Mouse (Mus musculus) kidney, adult 2 months (tissue): ENCODE measurements at regions not wholly inside any gene's neighbourhood (a gene's known extent, or its start where the extent isn't known, plus 50 kb on each side); places are given as distances from the start of the nearest gene placed in this dataset.

Experiments used
- DNase-seq: peaks from one replicate; pipeline ENCODE4 v3.0.0; 2021
- H3K27ac ChIP-seq: fragments of 200-500 bp; 2 replicates; pipeline ENCODE4 v1.5.1; 2012; ENCODE audit warnings: low read depth, low read length, control low read depth, inconsistent platforms; ENCODE audit not compliant: insufficient read depth
- H3K27me3 ChIP-seq: fragments of 200-500 bp; replicated peaks from 2 replicates; pipeline ENCODE4 v1.6.1; 2012; ENCODE audit warnings: mild to moderate bottlenecking, moderate library complexity, low read length, inconsistent platforms; ENCODE audit not compliant: control insufficient read depth, insufficient read depth
- H3K36me3 ChIP-seq: fragments of 200-500 bp; 2 replicates; pipeline ENCODE4 v1.6.1; 2012; ENCODE audit warnings: mild to moderate bottlenecking, moderate library complexity, low read length, inconsistent platforms; ENCODE audit not compliant: control insufficient read depth, insufficient read depth
- H3K4me1 ChIP-seq: fragments of 200-500 bp; 2 replicates; pipeline ENCODE4 v1.6.1; 2011; ENCODE audit warnings: low read length; ENCODE audit not compliant: control insufficient read depth, insufficient read depth
- H3K4me3 ChIP-seq: fragments of 200-500 bp; 2 replicates; pipeline ENCODE4 v1.5.1; 2011; ENCODE audit warnings: mild to moderate bottlenecking, low read depth, low read length, control low read depth; ENCODE audit not compliant: insufficient read depth
- CTCF ChIP-seq: fragments of 200-500 bp; conservative IDR thresholded peaks from 2 replicates; pipeline ENCODE4 v1.5.1; 2011; ENCODE audit warnings: low read depth, mild to moderate bottlenecking, control low read depth, low read length, moderate library complexity, mixed read lengths; ENCODE audit not compliant: insufficient read depth, insufficient read length
- POLR2A ChIP-seq: fragments of 200-500 bp; IDR thresholded peaks from one replicate; pipeline ENCODE4 v1.6.1; 2011; ENCODE audit warnings: low read depth, low read length, control low read depth
- WGBS: fragments of 180-500 bp; shearing (Covaris S2); methylation state at CpG from one replicate; pipeline ENCODE4 v1.1.7; 2018; 5-methylcytosine and 5-hydroxymethylcytosine counted together

DNA sequence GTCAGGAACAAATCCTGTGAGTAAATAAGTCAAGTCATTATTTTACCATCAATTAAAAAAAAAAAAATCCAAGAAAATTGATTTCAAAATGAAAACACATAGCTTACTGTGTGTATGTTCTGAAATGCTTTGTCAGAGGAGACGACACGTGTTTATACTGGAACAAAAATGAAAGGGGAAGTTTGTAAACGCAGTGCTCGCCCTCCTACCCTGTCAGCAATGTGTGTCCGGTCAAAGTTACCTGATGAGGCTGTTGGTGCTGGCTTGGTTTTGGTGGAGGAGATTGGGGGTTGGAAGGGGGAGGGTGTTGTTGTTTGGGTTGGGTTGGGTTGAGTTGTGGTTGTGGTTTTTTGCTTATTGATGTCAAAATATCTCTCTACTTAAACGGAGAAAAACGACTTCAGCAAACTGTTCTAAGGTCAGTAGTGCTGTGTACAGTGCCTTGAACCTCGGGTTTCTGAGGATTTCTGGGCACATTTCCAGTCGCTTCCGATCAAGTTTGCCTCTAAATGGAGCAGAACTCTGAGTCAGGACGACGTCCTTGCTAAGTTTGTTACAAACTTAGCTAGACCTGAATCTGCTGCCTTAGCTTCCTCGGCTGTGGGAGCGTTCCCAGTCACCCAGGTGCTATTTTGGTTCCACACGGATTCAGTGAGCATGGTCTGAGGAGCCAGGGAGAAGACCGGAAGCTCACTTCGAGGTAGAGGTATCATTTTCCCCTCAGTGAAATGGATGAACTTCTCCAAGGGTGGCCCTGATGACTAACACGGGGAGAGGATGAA is 111.6 kb upstream of the Frmd6 start:
- Histone ChIP-seq H3K4me3 (no peak overlapping the region), H3K36me3 (no peaks in the 10 kb centered on the region), H3K27ac (peak overlapping the region; percentile 0; the same call in 1 of the 2 replicates), H3K4me1 (no peaks in the 10 kb centered on the region), H3K27me3 (no peaks in the 10 kb centered on the region)
- peak; percentile 26 for DNase-seq
- no peak for TF ChIP-seq CTCF
- TF ChIP-seq POLR2A: no peak
- WGBS: 53% methylated on average over 18 of the region's 18 CpGs

DNA sequence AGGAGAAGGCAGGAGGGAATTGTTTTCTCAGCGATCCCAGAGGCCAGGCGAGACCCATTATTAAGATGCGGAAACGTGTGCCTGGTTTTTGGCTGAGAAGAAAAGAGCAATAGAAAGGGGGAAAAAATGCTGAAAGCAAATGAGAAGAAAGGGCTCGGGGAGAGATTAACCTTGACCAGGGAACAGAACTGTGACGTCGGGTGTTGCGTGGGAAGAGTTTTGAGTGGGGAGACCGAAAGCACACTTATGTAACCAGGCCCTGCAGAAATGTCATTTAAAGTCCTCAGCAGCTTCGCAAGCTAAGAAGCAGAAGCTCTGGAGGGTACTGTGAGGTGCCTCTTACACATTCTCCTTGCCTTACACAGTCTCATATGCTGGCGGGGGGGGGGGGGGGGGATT is 111.0 kb upstream of the Frmd6 start:
- peak overlapping the region; percentile 0; the same call in 1 of the 2 replicates for H3K27ac ChIP-seq
- no peaks in the 10 kb centered on the region for H3K27me3 ChIP-seq
- no peaks in the 10 kb centered on the region for H3K36me3 ChIP-seq
- H3K4me3 ChIP-seq: no peak overlapping the region
- TF ChIP-seq CTCF (no peak), POLR2A (no peak)
- WGBS: 59% methylated on average over 11 of the region's 11 CpGs
- H3K4me1 ChIP-seq: no peaks in the 10 kb centered on the region
- no peak for DNase-seq

DNA sequence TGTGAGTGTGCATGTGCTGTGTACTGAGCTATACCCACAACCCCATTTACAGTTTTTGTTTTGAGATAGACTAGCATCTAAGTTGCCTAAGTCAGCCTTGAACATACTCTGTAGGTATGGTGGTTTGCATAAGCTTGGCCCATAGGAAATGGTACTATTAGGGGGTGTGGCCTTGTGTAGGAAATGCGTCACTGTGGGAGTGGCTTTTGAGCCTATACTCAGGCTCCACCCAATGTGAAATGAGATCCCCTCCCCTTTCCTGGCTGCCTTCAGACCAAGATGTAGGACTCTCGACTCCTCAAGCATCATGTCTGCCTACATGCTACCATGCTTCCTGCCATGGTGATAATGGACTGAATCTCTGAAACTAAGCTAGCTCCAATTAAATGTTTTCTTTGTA is 109.5 kb upstream of the Frmd6 start:
- TF ChIP-seq CTCF: no peak
- no peak for TF ChIP-seq POLR2A
- no peaks in the 10 kb centered on the region for H3K36me3 ChIP-seq
- H3K27ac ChIP-seq: no peak overlapping the region
- no peaks in the 10 kb centered on the region for H3K4me1 ChIP-seq
- H3K4me3 ChIP-seq: no peak overlapping the region
- DNase-seq: no peak
- 94% methylated on average over 2 of the region's 2 CpGs for WGBS
- no peaks in the 10 kb centered on the region for H3K27me3 ChIP-seq

- 38% methylated on average over 1 of the region's 1 CpGs for WGBS
- Histone ChIP-seq H3K4me3 (no peak overlapping the region), H3K27ac (no peak overlapping the region), H3K36me3 (no peaks in the 10 kb centered on the region), H3K4me1 (no peaks in the 10 kb centered on the region), H3K27me3 (no peaks in the 10 kb centered on the region)
- TF ChIP-seq POLR2A (no peak), CTCF (no peak)
- no peak for DNase-seq
These were observed 106.7 kb upstream of the Frmd6 start for GRCm38 (mm10) chr12:70718602-70719001.

- H3K4me3 ChIP-seq: no peak overlapping the region
- H3K4me1 ChIP-seq: no peaks in the 10 kb centered on the region
- no peak for DNase-seq
- no peak overlapping the region for H3K27ac ChIP-seq
- WGBS: 81% methylated on average over 4 of the region's 4 CpGs
- H3K36me3 ChIP-seq: no peaks in the 10 kb centered on the region
- TF ChIP-seq CTCF: no peak
- no peak for TF ChIP-seq POLR2A
- H3K27me3 ChIP-seq: no peaks in the 10 kb centered on the region
These were observed 106.1 kb upstream of the Frmd6 start for GRCm38 (mm10) chr12:70719255-70719654.

- Histone ChIP-seq H3K4me1 (no peaks in the 10 kb centered on the region), H3K27me3 (no peaks in the 10 kb centered on the region), H3K4me3 (no peak overlapping the region), H3K27ac (no peak overlapping the region), H3K36me3 (no peaks in the 10 kb centered on the region)
- TF ChIP-seq CTCF (no peak), POLR2A (no peak)
- peak; percentile 28 for DNase-seq
- WGBS: 78% methylated on average over 12 of the region's 12 CpGs
These were observed 105.0 kb upstream of the Frmd6 start for GRCm38 (mm10) chr12:70720178-70720894.

DNA sequence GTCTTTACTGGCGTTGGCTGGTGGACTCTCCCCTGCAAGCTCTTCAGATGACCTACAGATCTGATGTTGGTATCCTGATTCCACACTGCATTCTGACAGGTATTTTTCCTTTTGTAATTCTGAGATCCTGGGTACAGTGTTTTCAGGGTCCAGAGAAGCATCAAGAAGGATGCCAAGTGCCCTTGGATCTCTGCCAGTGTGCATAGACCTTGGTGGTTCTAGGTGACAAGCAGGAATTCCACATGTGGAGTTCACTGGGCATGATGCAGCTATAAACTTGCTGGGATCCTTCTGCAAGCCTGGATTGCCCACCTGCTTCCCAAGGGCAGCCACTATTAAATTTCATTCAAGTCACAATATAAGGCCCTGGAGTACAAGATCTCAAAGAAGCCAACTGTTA is 100.0 kb upstream of the Frmd6 start:
- Histone ChIP-seq H3K4me3 (no peak overlapping the region), H3K36me3 (no peaks in the 10 kb centered on the region), H3K4me1 (no peaks in the 10 kb centered on the region), H3K27ac (no peak overlapping the region), H3K27me3 (no peaks in the 10 kb centered on the region)
- DNase-seq: no peak
- no peak for TF ChIP-seq POLR2A
- TF ChIP-seq CTCF: no peak
- WGBS: 80% methylated on average over 1 of the region's 1 CpGs
